Mouse (Mus musculus) testis, adult 2 months (tissue): ENCODE data around the gene Fmnl1.

Experiments
- CTCF ChIP-seq: fragments of 200-500 bp; IDR thresholded peaks from 2 replicates; pipeline ENCODE4 v1.5.1; 2012; ENCODE audit warnings: low read depth, mild to moderate bottlenecking, inconsistent platforms, low read length, moderate library complexity; ENCODE audit not compliant: control insufficient read depth, insufficient read depth, insufficient replicate concordance
- POLR2A ChIP-seq: fragments of 200-500 bp; IDR thresholded peaks from 2 replicates; pipeline ENCODE4 v1.6.1; 2012; ENCODE audit warnings: low read depth, mild to moderate bottlenecking, inconsistent platforms, low read length, moderate library complexity; ENCODE audit not compliant: control insufficient read depth

GRCm38 (mm10) chr11:103177216-103177615 lies 6.3 kb downstream of the Fmnl1 start:
- TF ChIP-seq CTCF, result no peak
- no peak for TF ChIP-seq POLR2A
